Mouse (Mus musculus): ENCODE measurements around the gene Mael.
A peak's percentile ranks its signal among the peaks of the same experiment; 100 is the strongest.

Mael gene

GRCm38 (mm10) chr1:166205159-166205558 is 33.4 kb downstream of the Mael start:
- no peak for DNase-seq (ENCODE audit: low spot score)

- DNase-seq (ENCODE audit: low spot score) = no peak
These were observed 34.4 kb downstream of the Mael start for GRCm38 (mm10) chr1:166204171-166204570.

GRCm38 (mm10) chr1:166189821-166190220 is 48.7 kb downstream of the Mael start:
- no peak for DNase-seq (ENCODE audit: low spot score)

GRCm38 (mm10) chr1:166185357-166185756 is 53.2 kb downstream of the Mael start:
- DNase-seq (ENCODE audit: low spot score) = no peak

- no peak for DNase-seq (ENCODE audit: low spot score)
These were observed 53.9 kb downstream of the Mael start for GRCm38 (mm10) chr1:166184391-166185229.

GRCm38 (mm10) chr1:166182952-166183627 is 55.5 kb downstream of the Mael start:
- no peak for DNase-seq (ENCODE audit: low spot score)

GRCm38 (mm10) chr1:166181510-166181909 is 57.0 kb downstream of the Mael start:
- no peak for DNase-seq (ENCODE audit: low spot score)

- DNase-seq (ENCODE audit: low spot score) = no peak
These were observed 64.9 kb downstream of the Mael start for GRCm38 (mm10) chr1:166173621-166174020.

GRCm38 (mm10) chr1:166172992-166173391 is 65.6 kb downstream of the Mael start:
- DNase-seq (ENCODE audit: low spot score) = no peak

- DNase-seq (ENCODE audit: low spot score) = no peak
These were observed 67.7 kb downstream of the Mael start for GRCm38 (mm10) chr1:166170852-166171251.

- no peak for DNase-seq (ENCODE audit: low spot score)
These were observed 68.8 kb downstream of the Mael start for GRCm38 (mm10) chr1:166169713-166170112.

- no peak for DNase-seq (ENCODE audit: low spot score)
These were observed 70.5 kb downstream of the Mael start for GRCm38 (mm10) chr1:166168017-166168416.

- DNase-seq (ENCODE audit: low spot score) = no peak
These were observed 71.1 kb downstream of the Mael start for GRCm38 (mm10) chr1:166167405-166167804.

GRCm38 (mm10) chr1:166165159-166165558 is 73.4 kb downstream of the Mael start:
- no peak for DNase-seq (ENCODE audit: low spot score)

- no peak for DNase-seq (ENCODE audit: low spot score)
These were observed 74.0 kb downstream of the Mael start for GRCm38 (mm10) chr1:166164580-166164979.

- DNase-seq (ENCODE audit: low spot score) = peak; percentile 75
These were observed 77.7 kb downstream of the Mael start for GRCm38 (mm10) chr1:166160569-166161445.

GRCm38 (mm10) chr1:166160111-166160510 is 78.4 kb downstream of the Mael start:
- no peak for DNase-seq (ENCODE audit: low spot score)

GRCm38 (mm10) chr1:166158664-166159063 is 79.9 kb downstream of the Mael start:
- DNase-seq (ENCODE audit: low spot score) = no peak

GRCm38 (mm10) chr1:166157712-166158111 is 80.8 kb downstream of the Mael start:
- DNase-seq (ENCODE audit: low spot score) = no peak

- DNase-seq (ENCODE audit: low spot score) = no peak
These were observed 83.4 kb downstream of the Mael start for GRCm38 (mm10) chr1:166155113-166155494.

GRCm38 (mm10) chr1:166154162-166155112 is 84.1 kb downstream of the Mael start:
- peak; percentile 78 for DNase-seq (ENCODE audit: low spot score)
